ENCODE assay signal across 9 mouse cellular contexts in genomic region chr6:14898096-14898855, GRCm38 (mm10). TPM values are rescaled to one million over a fixed set of nuclear protein-coding genes. Genes with fewer than 3 reads are reported as not detected.
DNase-seq lines count a peak whose midpoint lies in the region; ATAC-seq and TF ChIP-seq lines count a peak whose summit lies in the region.
"Had no signal": no experiment of that assay in that cellular context is flagged by ENCODE, and none has a peak within 500 bp of the region (broad histone marks: within the 10 kb centered on the region; RNA-seq: fewer than 3 reads in every experiment).

No protein-coding gene starts in this region.

- H3K36me3 ChIP-seq in kidney, embryonic 16.5 days (ENCODE audit: insufficient read depth, low read length): no peaks in the 10 kb centered on the region
- no peaks in the 10 kb centered on the region for H3K36me3 ChIP-seq in liver, postnatal 0 days (replicated peaks; ENCODE audit: insufficient read depth, low read length)
- H3K36me3 ChIP-seq in stomach, embryonic 16.5 days (ENCODE audit: control insufficient read depth, insufficient read depth, low read length): no peaks in the 10 kb centered on the region

- H3K4me1 ChIP-seq in kidney, embryonic 16.5 days (ENCODE audit: insufficient read depth, low read length): peaks cover 20% of the 10 kb centered on the region
- 0 out of 2 replicates have a peak, but pooled peaks cover 3% of the 10 kb centered on the region for H3K4me1 ChIP-seq in liver, postnatal 0 days (ENCODE audit: insufficient read depth)
- H3K4me1 ChIP-seq in stomach, embryonic 16.5 days (ENCODE audit: control insufficient read depth, insufficient read depth, low read length): peaks cover 15% of the 10 kb centered on the region

- WGBS in kidney, embryonic 16.5 days: 7% methylated on average over 31 of the region's 31 CpGs
- 6% methylated on average over 31 of the region's 31 CpGs for WGBS in liver, postnatal 0 days (ENCODE audit: insufficient replicate concordance)
- WGBS in stomach, embryonic 16.5 days: 14% methylated on average over 31 of the region's 31 CpGs

- ATAC-seq in kidney, embryonic 16.5 days (ENCODE audit: low FRiP score, low TSS enrichment): no peak
- no peak for ATAC-seq in liver, postnatal 0 days
- ATAC-seq in stomach, embryonic 16.5 days (ENCODE audit: insufficient read depth, low FRiP score): no peak

- peaks cover 39% of the 10 kb centered on the region for H3K27me3 ChIP-seq in kidney, embryonic 16.5 days (ENCODE audit: insufficient read depth, low read length)
- H3K27me3 ChIP-seq in liver, postnatal 0 days (ENCODE audit: insufficient read depth, low read length): peaks cover 49% of the 10 kb centered on the region
- no peaks in the 10 kb centered on the region for H3K27me3 ChIP-seq in stomach, embryonic 16.5 days (ENCODE audit: control insufficient read depth, insufficient read depth, low read length)

- TF ChIP-seq CTCF in liver, postnatal 0 days (IDR thresholded peaks at IDR 0.05; ENCODE audit: low read depth): no peak

- DNase-seq in kidney, adult 8-10 months: no peak
- DNase-seq in embryo, embryonic 9.5 days (ENCODE audit: extremely low spot score): peak; percentile 88
- peak; percentile 12 to 15 for DNase-seq in heart, postnatal 14 days
- peak; percentile 14 for DNase-seq in liver, postnatal 0 days
- DNase-seq in left cerebral cortex, postnatal 25 days (ENCODE audit: low spot score in 2 of 2): no peak
- DNase-seq in thymus, postnatal 25 days: no peak

- peak overlapping the region; percentile 37 for H3K4me3 ChIP-seq in kidney, embryonic 16.5 days (ENCODE audit: low read length)
- H3K4me3 ChIP-seq in liver, postnatal 0 days (ENCODE audit: low read depth, low read length): no peak overlapping the region
- H3K4me3 ChIP-seq in stomach, embryonic 16.5 days (replicated peaks; ENCODE audit: low read length): peak overlapping the region; percentile 33
- H3K4me3 ChIP-seq: left cerebral cortex, adult 2 months had no signal

- peak overlapping the region; percentile 55 for H3K4me2 ChIP-seq in kidney, embryonic 16.5 days (replicated peaks; ENCODE audit: low read depth, low read length)
- peak overlapping the region; percentile 31; the same call in 1 of the 2 replicates for H3K4me2 ChIP-seq in liver, postnatal 0 days (ENCODE audit: low read depth, low read length)
- peak overlapping the region; percentile 68 for H3K4me2 ChIP-seq in stomach, embryonic 16.5 days (ENCODE audit: low read depth, low read length)

- H3K27ac ChIP-seq in kidney, embryonic 16.5 days (ENCODE audit: low read length): no peak overlapping the region
- no peak overlapping the region for H3K27ac ChIP-seq in liver, postnatal 0 days (ENCODE audit: low read depth)
- H3K27ac ChIP-seq in stomach, embryonic 16.5 days (ENCODE audit: low read length): no peak overlapping the region; the same call in 1 of the 2 replicates
- H3K27ac ChIP-seq: left cerebral cortex, adult 2 months had no signal

- peak overlapping the region; percentile 50 for H3K9ac ChIP-seq in kidney, embryonic 16.5 days (replicated peaks; ENCODE audit: low read length)
- no peak overlapping the region for H3K9ac ChIP-seq in liver, postnatal 0 days (replicated peaks)
- peak overlapping the region; percentile 67 for H3K9ac ChIP-seq in stomach, embryonic 16.5 days (ENCODE audit: low read length)

- H3K9me3 ChIP-seq in kidney, embryonic 16.5 days (ENCODE audit: low read length): no peaks in the 10 kb centered on the region
- no peaks in the 10 kb centered on the region for H3K9me3 ChIP-seq in liver, postnatal 0 days (ENCODE audit: low read length)
- H3K9me3 ChIP-seq in stomach, embryonic 16.5 days (replicated peaks; ENCODE audit: control insufficient read depth, low read length): no peaks in the 10 kb centered on the region

- TF ChIP-seq EP300 in liver, postnatal 0 days (IDR thresholded peaks at IDR 0.05; ENCODE audit: low read depth): no peak

- intact Hi-C loops in heart, postnatal 14 days (cut with DNase I): loop anchor here (5.0 to 10.0 kb wide), 3 partner anchors 289 to 1897 kb away; no protein-coding TSS in a partner anchor
- intact Hi-C loops in left cerebral cortex, postnatal 25 days (cut with DNase I): loop anchor here (5.0 to 10.0 kb wide), 3 partner anchors 889 to 1897 kb away; no protein-coding TSS in a partner anchor

RNA-seq across cellular contexts. Expression of gene Foxp2, which starts 2.9 kb away (rescaled TPM):
- 6.1 and 6.5 TPM in 2 replicates for polyA plus RNA-seq in kidney, embryonic 16.5 days (2015; fragmentation: Nextera tagmentation; extraction: Ambion mirVana)
- 1 to 10 TPM; 1.8 to 3.0 TPM for total RNA-seq in heart, postnatal 14 days (2021)
- polyA plus RNA-seq in liver, postnatal 0 days (2015; fragmentation: Nextera tagmentation; extraction: Ambion mirVana): 0.98 and 1.6 TPM in 2 replicates
- 33.7 and 34.3 TPM in 2 replicates for polyA plus RNA-seq in stomach, embryonic 16.5 days (2015; fragmentation: Nextera tagmentation; extraction: Ambion mirVana)
- 10 to 100 TPM in 1 of 2 experiments, 1 to 10 TPM in 1; 7.6 to 19.8 TPM for total RNA-seq in left cerebral cortex, postnatal 25 days (2021)

Comparison
In these comparisons a context has a peak if more than half of its experiments do, and no peak if none do; other contexts are left out.
1. DNase-seq: peak in embryo, embryonic 9.5 days (single experiment), heart, postnatal 14 days (2 of 2) and liver, postnatal 0 days (single experiment); none in kidney, adult 8-10 months (0 of 2), left cerebral cortex, postnatal 25 days (0 of 2) and thymus, postnatal 25 days (single experiment).
2. Peak in every context shown above with its lines, with median percentiles within 50 percentile points of each other: H3K4me2 ChIP-seq.